Mouse (Mus musculus): ENCODE measurements around the gene Gadd45g. TPM values are rescaled to one million over a fixed set of nuclear protein-coding genes. Genes with fewer than 3 reads are reported as not detected.
A peak's percentile ranks its signal among the peaks of the same experiment; 100 is the strongest.

The Gadd45g gene
- 163 and 181 TPM in 2 replicates for polyA plus RNA-seq (2016; fragmentation: Nextera tagmentation; extraction: Ambion mirVana)

DNA sequence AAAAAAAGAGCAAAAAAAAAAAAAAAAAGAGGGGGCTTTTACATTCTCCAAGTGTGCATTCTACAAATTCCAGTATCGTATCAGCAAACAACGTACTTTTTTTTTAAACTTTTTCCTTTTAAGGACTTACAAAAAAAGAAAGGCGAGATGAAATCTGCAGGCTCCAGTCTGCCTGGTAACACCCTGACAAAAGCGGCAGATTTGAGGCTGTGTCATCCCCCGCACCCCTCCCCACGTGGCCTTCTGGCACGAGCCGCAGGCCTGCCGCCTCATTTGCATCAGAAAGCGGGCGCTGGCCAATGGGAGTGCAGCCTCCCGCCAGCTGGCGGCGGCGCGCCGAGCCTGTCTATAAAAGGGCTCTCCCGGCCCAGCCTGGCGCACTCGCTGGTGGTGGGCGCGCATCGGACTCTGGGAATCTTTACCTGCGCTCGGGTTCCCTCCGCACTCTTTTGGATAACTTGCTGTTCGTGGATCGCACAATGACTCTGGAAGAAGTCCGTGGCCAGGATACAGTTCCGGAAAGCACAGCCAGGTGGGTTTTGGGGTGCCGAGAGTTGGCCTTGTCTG, at the start of gene Gadd45g:
Gadd45g (plus strand) TSS at position 378 of the 567 bp plus-strand sequence.
- 0% methylated on average over 31 of the region's 31 CpGs for WGBS
- peaks cover 47% of the 10 kb centered on the region for H3K27me3 ChIP-seq

DNA sequence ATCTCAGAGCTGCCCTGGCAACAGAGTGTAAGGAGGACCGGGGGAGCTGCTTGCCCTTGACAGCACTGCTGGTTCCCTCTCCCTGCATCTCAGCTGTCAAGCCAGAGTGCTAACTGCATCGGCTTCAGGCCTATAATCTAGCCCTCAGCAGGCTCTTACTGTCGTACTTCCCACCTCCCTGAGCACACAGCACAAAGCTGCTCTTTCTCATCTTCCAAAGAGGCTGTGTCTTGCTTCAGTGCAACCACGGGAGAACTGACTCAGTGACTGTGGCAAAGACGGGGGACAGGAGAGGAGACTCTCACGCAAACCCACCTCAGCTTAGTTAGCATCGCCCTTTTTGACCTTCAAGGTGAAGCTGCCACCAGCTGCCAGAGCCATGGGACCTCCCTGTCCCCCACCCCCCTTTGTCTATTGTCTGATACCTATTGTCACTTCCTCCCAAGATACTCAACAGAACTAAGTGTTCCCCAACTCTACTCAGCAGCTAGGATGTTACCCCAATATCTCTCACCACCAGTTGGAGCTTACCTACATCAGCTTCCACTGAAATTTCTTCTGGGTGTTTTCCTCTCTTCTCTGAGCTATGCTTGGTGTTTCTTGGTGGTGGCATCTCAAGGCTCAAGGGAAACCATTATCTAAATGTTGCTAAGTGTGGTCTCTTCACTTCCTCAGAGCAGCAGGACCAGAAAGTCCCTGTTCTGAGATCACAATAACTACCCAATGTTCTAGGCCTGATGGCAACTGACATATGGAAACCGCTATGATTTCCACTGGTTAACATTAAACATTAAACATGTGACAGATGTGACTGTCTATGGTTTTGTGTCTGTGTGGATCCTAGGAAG, 48.4 kb upstream of the Gadd45g start:
- H3K4me2 ChIP-seq (replicated peaks): no peak overlapping the region
- no peak overlapping the region for H3K4me3 ChIP-seq
- H3K9ac ChIP-seq: no peak overlapping the region
- H3K36me3 ChIP-seq: no peaks in the 10 kb centered on the region
- ATAC-seq (ENCODE audit: low FRiP score): no peak
- H3K9me3 ChIP-seq (replicated peaks): no peaks in the 10 kb centered on the region
- H3K27ac ChIP-seq: no peak overlapping the region
- WGBS: 68% methylated on average over 8 of the region's 8 CpGs
- H3K27me3 ChIP-seq: 0 out of 2 replicates have a peak, but pooled peaks cover 3% of the 10 kb centered on the region
- peaks cover 1% of the 10 kb centered on the region; the same call in 1 of the 2 replicates for H3K4me1 ChIP-seq

More for the DNA sequence above, at the start of gene Gadd45g:
- peak; percentile 65 for ATAC-seq (ENCODE audit: low FRiP score)
- H3K9ac ChIP-seq: peak within 1 kb of the TSS; percentile 79
- H3K36me3 ChIP-seq: no peaks in the 10 kb centered on the region
- no peaks in the 10 kb centered on the region for H3K9me3 ChIP-seq (replicated peaks)
- H3K4me3 ChIP-seq: peak within 1 kb of the TSS; percentile 61
- peak within 1 kb of the TSS; percentile 94 for H3K27ac ChIP-seq
- H3K4me1 ChIP-seq: peaks cover 51% of the 10 kb centered on the region
- H3K4me2 ChIP-seq (replicated peaks): peak within 1 kb of the TSS; percentile 84

GRCm38 (mm10) chr13:51799735-51800522, 46.5 kb upstream of the Gadd45g start:
- Histone ChIP-seq H3K4me1 (no peaks in the 10 kb centered on the region), H3K36me3 (no peaks in the 10 kb centered on the region), H3K27ac (no peak overlapping the region), H3K9me3 (replicated peaks) (no peaks in the 10 kb centered on the region), H3K4me2 (replicated peaks) (no peak overlapping the region), H3K9ac (no peak overlapping the region), H3K27me3 (0 out of 2 replicates have a peak, but pooled peaks cover 3% of the 10 kb centered on the region), H3K4me3 (no peak overlapping the region)
- no peak for ATAC-seq (ENCODE audit: low FRiP score)
- 87% methylated on average over 16 of the region's 16 CpGs for WGBS

DNA sequence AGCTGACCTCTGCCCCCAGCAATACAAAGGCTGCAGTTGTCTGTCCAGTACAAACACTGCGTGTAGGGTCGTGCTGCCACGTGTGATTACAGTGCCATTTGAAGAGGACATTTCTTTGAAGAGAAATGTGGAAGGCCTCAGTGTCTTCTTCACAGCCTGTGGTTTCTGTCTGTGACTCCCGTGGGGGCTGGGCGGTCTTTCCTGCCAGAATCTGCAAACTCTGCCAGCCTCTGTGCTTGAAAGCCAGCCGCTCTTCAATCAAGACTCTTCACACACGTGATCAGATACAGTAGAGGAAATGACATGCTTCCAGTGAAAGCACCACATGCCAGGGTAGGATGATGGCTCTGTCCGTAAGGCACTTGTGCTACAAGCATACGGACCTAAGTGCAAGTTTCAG, 45.6 kb upstream of the Gadd45g start:
- WGBS: 58% methylated on average over 9 of the region's 9 CpGs
- peaks cover 6% of the 10 kb centered on the region; the same call in 1 of the 2 replicates for H3K4me1 ChIP-seq
- H3K27ac ChIP-seq: no peak overlapping the region
- no peak for ATAC-seq (ENCODE audit: low FRiP score)
- H3K9me3 ChIP-seq (replicated peaks): no peaks in the 10 kb centered on the region
- H3K4me2 ChIP-seq (replicated peaks): no peak overlapping the region
- no peak overlapping the region for H3K9ac ChIP-seq
- H3K27me3 ChIP-seq: 0 out of 2 replicates have a peak, but pooled peaks cover 3% of the 10 kb centered on the region
- no peaks in the 10 kb centered on the region for H3K36me3 ChIP-seq
- H3K4me3 ChIP-seq: no peak overlapping the region

DNA sequence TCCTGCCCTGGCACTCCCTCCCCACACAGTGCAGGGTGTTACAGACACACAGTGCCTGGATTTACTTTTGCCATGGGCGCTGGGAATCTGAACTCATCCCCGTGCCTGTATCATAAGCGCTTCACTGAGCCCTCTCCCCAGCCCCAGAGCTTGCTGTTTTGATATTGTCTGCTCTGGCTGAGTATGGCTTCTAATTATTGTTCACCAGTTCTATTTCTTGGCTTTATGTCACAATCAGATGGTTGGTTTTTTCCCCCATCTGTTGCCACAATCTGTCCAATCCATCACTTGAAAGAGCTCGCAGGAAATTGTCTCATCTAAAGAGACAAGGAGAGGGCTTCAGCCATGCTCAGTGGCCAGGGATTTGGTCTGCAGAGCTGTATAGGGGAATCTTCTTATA, 40.8 kb upstream of the Gadd45g start:
- H3K9me3 ChIP-seq (replicated peaks): no peaks in the 10 kb centered on the region
- no peak overlapping the region for H3K9ac ChIP-seq
- H3K27me3 ChIP-seq: no peaks in the 10 kb centered on the region
- H3K4me3 ChIP-seq: no peak overlapping the region
- H3K36me3 ChIP-seq: no peaks in the 10 kb centered on the region
- H3K4me2 ChIP-seq (replicated peaks): no peak overlapping the region
- H3K4me1 ChIP-seq: peaks cover 11% of the 10 kb centered on the region
- WGBS: 62% methylated on average over 4 of the region's 4 CpGs
- H3K27ac ChIP-seq: no peak overlapping the region
- no peak for ATAC-seq (ENCODE audit: low FRiP score)

- 87% methylated on average over 15 of the region's 15 CpGs for WGBS
- Histone ChIP-seq H3K9me3 (replicated peaks) (no peaks in the 10 kb centered on the region), H3K4me3 (no peak overlapping the region), H3K4me1 (peaks cover 11% of the 10 kb centered on the region), H3K36me3 (no peaks in the 10 kb centered on the region), H3K9ac (no peak overlapping the region), H3K4me2 (replicated peaks) (no peak overlapping the region), H3K27ac (no peak overlapping the region), H3K27me3 (no peaks in the 10 kb centered on the region)
- ATAC-seq (ENCODE audit: low FRiP score): no peak
Measured at GRCm38 (mm10) chr13:51806220-51806619, 40.3 kb upstream of the Gadd45g start.

GRCm38 (mm10) chr13:51808141-51808540, 38.3 kb upstream of the Gadd45g start:
- Histone ChIP-seq H3K9ac (no peak overlapping the region), H3K4me1 (peaks cover 20% of the 10 kb centered on the region), H3K4me3 (no peak overlapping the region), H3K27ac (no peak overlapping the region), H3K27me3 (no peaks in the 10 kb centered on the region), H3K4me2 (replicated peaks) (no peak overlapping the region), H3K36me3 (no peaks in the 10 kb centered on the region), H3K9me3 (replicated peaks) (no peaks in the 10 kb centered on the region)
- 29% methylated on average over 12 of the region's 12 CpGs for whole genome bisulfite sequencing
- peak; percentile 38; the same call in 1 of the 2 replicates for ATAC-seq (ENCODE audit: low FRiP score)

GRCm38 (mm10) chr13:51813621-51814615, 32.6 kb upstream of the Gadd45g start:
- 61% methylated on average over 10 of the region's 10 CpGs for WGBS
- ATAC-seq (ENCODE audit: low FRiP score): no peak
- Histone ChIP-seq H3K4me3 (no peak overlapping the region), H3K27me3 (no peaks in the 10 kb centered on the region), H3K4me2 (replicated peaks) (no peak overlapping the region), H3K9me3 (replicated peaks) (no peaks in the 10 kb centered on the region), H3K27ac (no peak overlapping the region), H3K4me1 (peaks cover 22% of the 10 kb centered on the region), H3K9ac (no peak overlapping the region), H3K36me3 (no peaks in the 10 kb centered on the region)

- ATAC-seq (ENCODE audit: low FRiP score): no peak
- Histone ChIP-seq H3K4me1 (peaks cover 22% of the 10 kb centered on the region), H3K9me3 (replicated peaks) (no peaks in the 10 kb centered on the region), H3K4me3 (no peak overlapping the region), H3K4me2 (replicated peaks) (no peak overlapping the region), H3K36me3 (no peaks in the 10 kb centered on the region), H3K27ac (no peak overlapping the region), H3K27me3 (no peaks in the 10 kb centered on the region), H3K9ac (no peak overlapping the region)
- 88% methylated on average over 6 of the region's 6 CpGs for WGBS
Measured at GRCm38 (mm10) chr13:51814646-51815045, 31.8 kb upstream of the Gadd45g start.

DNA sequence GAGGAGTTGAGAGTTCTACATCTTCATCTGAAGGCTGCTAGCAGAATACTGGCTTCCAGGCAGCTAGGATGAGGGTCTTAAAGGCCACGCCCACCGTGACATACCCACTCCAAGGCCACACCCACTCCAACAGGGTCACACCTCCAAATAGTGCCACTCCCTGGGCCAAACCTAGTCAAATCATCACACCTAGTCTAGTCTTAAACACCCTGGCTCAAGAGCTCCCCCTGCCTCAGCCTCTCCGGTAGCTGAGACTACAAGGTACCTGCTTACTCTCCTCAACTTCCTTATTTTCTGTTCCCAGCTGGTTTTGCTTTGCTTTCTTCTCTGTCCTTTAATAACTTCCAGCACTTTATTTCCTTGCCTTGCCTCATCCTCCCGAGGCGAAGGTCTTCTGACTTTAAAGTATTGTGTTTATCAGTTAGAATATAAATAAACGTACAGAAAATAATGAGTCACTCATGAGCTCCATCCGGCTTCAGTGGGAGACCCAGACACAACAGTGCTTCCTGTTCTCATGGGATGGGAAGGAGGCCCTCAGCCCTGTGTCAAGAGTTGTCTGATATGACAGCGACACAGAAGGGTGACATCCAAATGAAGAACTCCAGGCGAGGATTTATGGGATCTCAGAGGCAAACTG, 30.5 kb upstream of the Gadd45g start:
- no peak for ATAC-seq (ENCODE audit: low FRiP score)
- no peak overlapping the region for H3K4me3 ChIP-seq
- H3K36me3 ChIP-seq: no peaks in the 10 kb centered on the region
- WGBS: 77% methylated on average over 9 of the region's 9 CpGs
- no peak overlapping the region for H3K9ac ChIP-seq
- H3K9me3 ChIP-seq (replicated peaks): no peaks in the 10 kb centered on the region
- H3K4me1 ChIP-seq: peaks cover 22% of the 10 kb centered on the region
- H3K4me2 ChIP-seq (replicated peaks): no peak overlapping the region
- H3K27me3 ChIP-seq: no peaks in the 10 kb centered on the region
- 0 out of 2 replicates have a peak overlapping the region, but pooled peaks have one; percentile 48 for H3K27ac ChIP-seq

DNA sequence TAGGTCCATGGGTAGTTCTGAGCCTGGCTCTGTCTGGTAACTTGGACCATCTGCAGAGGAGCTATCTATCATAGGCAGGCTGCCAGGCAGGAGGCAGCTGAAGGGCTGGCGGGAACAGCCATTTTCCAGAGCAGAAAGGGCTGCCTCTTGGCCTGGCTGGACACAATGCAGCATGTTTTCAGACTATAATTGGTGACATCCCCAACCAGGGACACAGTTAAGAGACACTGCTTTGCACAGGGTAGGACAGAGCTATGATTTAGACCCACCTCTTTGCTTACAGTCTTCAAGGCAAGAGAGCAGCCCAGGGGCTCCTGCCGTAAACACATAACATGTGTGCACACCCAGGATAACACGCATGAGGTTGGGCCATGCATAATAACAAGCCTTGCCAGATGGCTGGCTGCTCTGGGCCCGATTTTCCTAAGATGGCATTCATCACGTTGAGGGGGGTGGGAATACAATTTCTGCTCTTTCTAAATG, 29.9 kb upstream of the Gadd45g start:
- H3K27ac ChIP-seq: peak overlapping the region; percentile 48; the same call in 1 of the 2 replicates
- H3K27me3 ChIP-seq: no peaks in the 10 kb centered on the region
- no peak for ATAC-seq (ENCODE audit: low FRiP score)
- no peaks in the 10 kb centered on the region for H3K9me3 ChIP-seq (replicated peaks)
- peaks cover 22% of the 10 kb centered on the region for H3K4me1 ChIP-seq
- no peaks in the 10 kb centered on the region for H3K36me3 ChIP-seq
- H3K4me2 ChIP-seq (replicated peaks): no peak overlapping the region
- 70% methylated on average over 5 of the region's 5 CpGs for WGBS
- H3K4me3 ChIP-seq: no peak overlapping the region
- no peak overlapping the region for H3K9ac ChIP-seq

All from hindbrain, embryonic 12.5 days (tissue).